Mouse (Mus musculus): ENCODE results near the gene Cdh23.

GRCm38 (mm10) chr10:60304854-60305628 lies 391.2 kb downstream of the Cdh23 start:
- TF ChIP-seq POLR2A (IDR thresholded peaks at IDR 0.05; ENCODE audit: insufficient read depth, low read depth, low read length) (no peak), CTCF (IDR thresholded peaks at IDR 0.05; ENCODE audit: insufficient read depth, low read depth, low read length) (peak; percentile 9)
